Mouse (Mus musculus) liver, adult (tissue): ENCODE measurements around the gene Olfr875.

Experiments used
- GATA4 ChIP-seq: IDR thresholded peaks from 2 replicates; pipeline ENCODE4 v1.6.1; 2014; ENCODE audit warnings: mild to moderate bottlenecking, low read length; ENCODE audit not compliant: insufficient replicate concordance

The Olfr875 gene

DNA sequence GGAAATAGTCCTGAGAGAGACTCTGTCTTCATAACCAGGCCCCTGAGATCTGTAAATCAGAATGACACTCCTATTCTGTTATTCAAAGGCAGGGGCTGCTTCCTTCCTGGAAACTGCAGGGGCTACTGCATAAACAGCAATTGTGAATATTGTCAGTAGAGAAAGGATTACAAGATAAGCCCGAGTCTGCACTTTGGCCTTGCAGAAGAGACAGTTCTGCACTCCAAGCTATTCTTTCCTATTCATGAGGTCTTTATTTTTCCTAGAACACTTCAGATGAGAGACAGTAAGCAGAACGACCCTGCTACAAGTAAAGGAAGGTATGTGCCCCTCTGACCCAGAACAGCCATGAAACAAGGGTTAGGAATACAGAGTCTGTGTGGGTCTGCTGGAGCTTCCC is at the start of gene Olfr875:
TSS of gene Olfr875 (plus strand) at position 99 of the 400 bp plus-strand sequence.
- no peak for TF ChIP-seq GATA4

- TF ChIP-seq GATA4: no peak
Observed at GRCm38 (mm10) chr9:37734310-37734709, 37.3 kb upstream of the Olfr875 start.

DNA sequence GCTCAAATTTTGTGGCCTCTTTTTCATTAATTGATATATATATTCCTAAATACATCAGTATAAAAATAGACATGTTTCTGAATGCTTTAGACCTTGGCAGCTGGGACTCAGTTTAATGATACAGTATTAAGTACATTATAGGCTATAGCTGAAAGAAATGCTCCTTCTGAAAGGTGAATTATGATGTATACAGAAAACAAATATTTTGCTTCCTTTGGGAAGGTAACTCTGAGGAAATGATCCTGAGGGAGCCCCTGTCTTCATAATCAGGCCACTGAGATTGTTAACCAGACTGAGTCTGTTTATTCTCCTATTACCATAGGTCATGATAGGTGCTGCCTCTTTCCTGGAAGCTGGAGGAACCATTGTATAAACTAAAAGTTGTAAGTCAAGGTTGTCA is 26.9 kb upstream of the Olfr875 start, which contains the start of gene Olfr874:
TSS of gene Olfr874 (plus strand) at position 301 of the 400 bp plus-strand sequence.
- no peak for TF ChIP-seq GATA4

- TF ChIP-seq GATA4: no peak
Observed at GRCm38 (mm10) chr9:37750319-37751075, 21.2 kb upstream of the Olfr875 start.

DNA sequence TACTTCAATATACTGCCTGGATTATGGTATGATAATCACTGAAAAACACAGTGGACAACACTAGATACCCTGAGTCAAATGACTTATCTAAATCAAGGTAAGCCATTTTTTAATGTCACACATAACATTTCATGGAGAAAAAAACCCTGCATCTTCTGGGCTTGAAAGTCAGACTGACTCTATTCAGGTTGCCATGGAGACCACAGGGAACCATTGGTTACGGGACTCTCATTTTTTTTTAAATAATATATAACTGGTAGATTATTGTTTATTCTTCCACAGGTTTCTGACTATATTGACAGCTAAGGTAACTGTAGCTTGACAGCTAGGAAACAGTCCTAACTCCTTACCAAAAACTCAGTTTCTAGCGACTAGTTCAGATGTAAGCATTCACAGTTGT is 20.2 kb upstream of the Olfr875 start:
- TF ChIP-seq GATA4: no peak

DNA sequence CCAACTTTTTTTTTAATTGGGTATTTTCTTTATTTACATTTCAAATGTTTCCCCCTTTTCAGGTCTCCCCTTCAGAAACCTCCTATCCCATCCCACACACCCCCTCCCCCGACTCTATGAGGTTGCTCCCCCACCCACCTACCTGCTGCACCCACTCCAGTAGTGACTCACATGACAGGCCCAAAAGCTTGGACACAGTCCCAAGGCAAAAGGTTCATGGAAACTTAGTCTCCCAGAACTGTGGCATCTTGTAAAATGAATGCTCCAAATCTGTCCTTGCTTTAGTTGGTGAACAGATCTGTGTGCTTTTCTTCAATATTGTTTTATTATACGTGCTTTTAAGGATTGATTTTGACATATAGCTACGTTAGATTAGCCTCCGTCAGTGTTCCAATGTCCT is 19.7 kb upstream of the Olfr875 start:
- no peak for TF ChIP-seq GATA4

- TF ChIP-seq GATA4: no peak
Observed at GRCm38 (mm10) chr9:37761728-37762127, 9.9 kb upstream of the Olfr875 start.

- TF ChIP-seq GATA4: no peak
Observed at GRCm38 (mm10) chr9:37762541-37762940, 9.1 kb upstream of the Olfr875 start.

- no peak for TF ChIP-seq GATA4
Observed at GRCm38 (mm10) chr9:37770661-37771060, 996 bp upstream of the Olfr875 start.

GRCm38 (mm10) chr9:37782766-37783260 is 11.2 kb downstream of the Olfr875 start:
- no peak for TF ChIP-seq GATA4

GRCm38 (mm10) chr9:37786411-37786810 is 14.8 kb downstream of the Olfr875 start:
- no peak for TF ChIP-seq GATA4

- TF ChIP-seq GATA4: no peak
Observed at GRCm38 (mm10) chr9:37802055-37802454, 30.4 kb downstream of the Olfr875 start.

DNA sequence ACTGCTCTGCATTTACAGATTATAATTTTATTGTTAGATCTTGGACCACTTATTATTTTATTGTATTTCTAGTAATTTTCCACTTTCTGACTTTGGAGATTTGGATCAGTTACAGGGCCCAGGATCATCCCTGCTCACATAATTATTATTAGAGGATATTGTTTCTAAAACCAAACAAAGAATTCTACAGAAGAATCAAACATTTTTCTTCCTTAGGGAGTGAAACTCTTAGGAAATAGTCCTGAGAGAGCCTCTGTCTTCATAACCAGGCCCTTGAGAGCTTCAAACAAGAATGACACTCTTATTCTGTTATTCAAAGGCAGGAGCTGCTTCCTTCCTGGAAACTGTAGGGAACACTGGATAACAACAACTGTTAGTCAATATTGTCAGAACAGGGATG is 31.1 kb downstream of the Olfr875 start, which contains the start of gene Olfr876:
TSS of gene Olfr876 (plus strand) at position 301 of the 400 bp plus-strand sequence.
- no peak for TF ChIP-seq GATA4

DNA sequence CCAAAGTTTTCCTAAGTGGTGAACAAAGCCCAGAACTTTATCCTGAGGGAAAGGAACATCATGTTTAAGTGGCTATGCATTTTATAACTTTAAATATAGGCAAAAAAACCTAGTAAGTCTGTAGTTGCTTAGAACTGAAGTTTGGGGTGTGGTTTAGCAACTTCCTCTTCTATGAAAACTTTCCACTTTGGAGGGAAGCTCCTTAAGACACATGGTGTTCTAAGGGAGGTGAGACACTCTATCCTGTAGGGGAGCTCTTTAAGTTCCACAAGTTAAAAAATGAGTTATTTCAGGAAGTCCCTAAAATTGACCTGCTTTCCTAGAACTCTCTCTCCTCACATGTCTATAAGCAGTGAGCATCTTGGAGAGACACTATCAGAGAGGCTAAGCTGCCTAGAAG is 35.6 kb downstream of the Olfr875 start:
- TF ChIP-seq GATA4: no peak

DNA sequence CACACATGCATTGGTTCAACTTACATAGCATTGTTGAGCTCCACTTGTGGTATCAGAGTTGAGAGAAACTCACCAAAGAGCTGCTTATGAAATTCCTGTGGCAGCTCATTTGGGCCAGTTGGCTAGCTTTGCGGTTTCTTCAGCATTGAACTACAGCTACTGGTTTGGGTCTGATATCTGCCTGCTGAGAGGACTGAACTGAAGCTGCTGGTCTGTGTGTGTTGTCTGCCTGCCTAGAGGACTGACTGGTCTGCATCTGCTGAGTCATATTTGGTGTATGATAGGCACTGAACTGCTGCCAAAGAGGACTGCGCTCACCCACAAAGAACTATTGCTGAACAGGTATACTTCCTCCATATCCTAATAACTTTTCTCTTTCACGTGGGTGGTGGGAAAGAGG is 36.8 kb downstream of the Olfr875 start:
- TF ChIP-seq GATA4: no peak

- no peak for TF ChIP-seq GATA4
Observed at GRCm38 (mm10) chr9:37808976-37809375, 37.3 kb downstream of the Olfr875 start.

GRCm38 (mm10) chr9:37814696-37815095 is 43.0 kb downstream of the Olfr875 start:
- no peak for TF ChIP-seq GATA4
